Mouse (Mus musculus) brain, embryonic 14.5 days (tissue): ENCODE results near the gene Alg9.

Experiments
- CTCF ChIP-seq: fragments of 200-500 bp; IDR thresholded peaks from 2 replicates; pipeline ENCODE4 v1.5.1; 2012; ENCODE audit warnings: inconsistent platforms, mild to moderate bottlenecking, moderate library complexity, borderline replicate concordance; ENCODE audit not compliant: insufficient read depth, insufficient read length; ENCODE audit errors: extremely low read depth
- POLR2A ChIP-seq: fragments of 200-500 bp; IDR thresholded peaks from 2 replicates; pipeline ENCODE4 v1.6.1; 2012; ENCODE audit warnings: mild to moderate bottlenecking, inconsistent platforms, borderline replicate concordance; ENCODE audit not compliant: poor library complexity, insufficient read depth, insufficient read length, severe bottlenecking; ENCODE audit errors: extremely low read depth

DNA sequence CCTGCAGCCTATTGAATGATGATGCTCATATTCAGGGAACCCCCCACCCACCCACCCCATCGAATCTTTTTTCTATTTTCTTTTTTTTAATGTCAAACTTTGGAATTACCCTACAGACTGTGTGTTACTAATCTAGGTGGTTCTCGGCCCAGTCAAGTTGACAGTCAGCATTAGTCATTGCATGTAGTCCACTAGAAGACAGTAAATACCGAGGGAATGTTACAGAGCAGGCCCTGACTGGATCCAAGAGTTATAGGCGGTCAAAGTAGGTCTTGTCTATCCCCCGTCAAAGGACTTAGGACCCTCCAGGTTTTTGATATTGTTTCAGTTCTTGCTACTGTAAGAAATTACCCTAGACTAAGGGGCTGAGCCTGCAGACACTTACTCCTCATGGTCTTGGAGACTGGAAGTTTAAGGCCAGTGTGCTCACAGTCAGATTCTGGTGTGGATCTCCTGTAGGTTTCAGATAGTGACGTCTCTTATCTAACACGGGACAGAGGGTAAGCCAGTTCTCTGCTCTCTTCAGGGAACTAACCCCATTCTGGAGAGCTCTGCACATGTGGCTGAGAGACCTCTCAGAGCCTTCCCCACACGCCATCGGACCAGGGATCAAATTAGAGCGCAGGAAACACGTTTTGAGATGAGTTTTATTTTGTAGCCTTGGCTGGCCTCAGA lies 49.1 kb downstream of the Alg9 start:
- TF ChIP-seq CTCF (no peak), POLR2A (no peak)
